Mouse (Mus musculus): ENCODE measurements around the gene Pex5.

GRCm38 (mm10) chr6:124433688-124434324, 18.9 kb upstream of the Pex5 start:
- TF ChIP-seq CTCF (IDR thresholded peaks at IDR 0.05; ENCODE audit: extremely low read depth, insufficient read depth, low read length) (no peak), POLR2A (IDR thresholded peaks at IDR 0.05; ENCODE audit: extremely low read depth, insufficient read depth, low read length) (no peak)

Data from cortical plate, adult 2 months (tissue).